Mouse (Mus musculus) testis, postnatal 14 days (tissue): Measurements from ENCODE around the gene Strbp.

ENCODE experiments used
- DNase-seq: peaks from one replicate; pipeline ENCODE4 v3.0.0; 2021; ENCODE audit warnings: low spot score

Strbp gene

DNA sequence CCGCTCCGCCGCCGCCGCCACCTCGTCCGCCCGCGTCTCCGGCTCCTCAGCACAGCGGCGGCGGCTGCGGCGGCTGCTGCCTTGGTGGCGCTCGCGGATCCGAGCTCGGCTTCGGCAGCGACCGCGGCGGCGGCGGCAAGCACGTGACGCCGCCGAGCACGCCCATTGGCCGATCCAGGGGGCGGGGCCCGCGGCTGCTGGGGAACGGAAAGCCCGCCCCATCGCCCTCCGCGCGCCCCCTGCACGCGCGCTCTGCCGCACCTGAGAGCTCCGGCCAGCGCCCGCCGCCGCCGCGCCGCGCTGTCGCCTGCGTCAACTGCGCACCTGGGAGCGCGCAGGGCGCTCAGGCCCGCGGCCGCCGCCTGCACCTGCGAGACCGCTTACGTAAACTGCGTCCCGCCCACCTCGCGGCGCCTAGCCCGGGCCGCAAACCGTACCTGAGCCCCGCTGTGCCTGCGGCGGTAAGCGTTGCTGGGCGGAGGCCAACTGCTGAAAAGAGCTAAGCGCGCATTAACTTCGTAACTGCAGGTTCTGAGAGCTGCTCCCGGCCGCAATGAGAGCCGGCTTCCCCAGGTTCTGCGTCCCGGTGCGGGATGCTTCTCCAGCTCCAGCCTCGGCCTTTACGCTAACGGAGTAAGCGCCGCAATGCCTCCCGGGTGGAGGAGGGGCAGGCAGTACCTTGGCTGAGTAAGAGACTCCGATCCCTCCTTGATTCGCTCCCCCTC, at the start of gene Strbp:
TSS of gene Strbp (minus strand) at position 630 of the 725 bp plus-strand sequence.
- peak; percentile 96 for DNase-seq

DNA sequence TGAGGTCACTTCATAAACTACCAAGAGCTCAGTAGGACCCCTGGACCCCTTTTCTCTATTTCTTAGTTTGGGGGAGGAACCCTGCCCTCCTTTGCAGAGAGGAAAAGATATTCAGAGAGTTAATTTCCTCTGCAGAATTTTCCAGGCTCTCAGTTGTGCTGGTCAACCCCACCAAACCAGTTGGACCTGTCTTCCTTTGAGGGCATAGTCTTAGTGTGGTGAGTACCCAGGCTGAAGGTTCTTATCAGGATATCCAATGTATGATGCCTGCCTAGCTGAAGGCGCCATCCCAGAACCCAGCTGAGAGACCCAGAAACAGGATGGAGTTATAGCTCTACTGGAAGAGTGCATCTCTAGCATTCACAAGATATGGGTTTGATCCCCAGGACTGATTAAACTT, 47.5 kb upstream of the Strbp start:
- no peak for DNase-seq

DNA sequence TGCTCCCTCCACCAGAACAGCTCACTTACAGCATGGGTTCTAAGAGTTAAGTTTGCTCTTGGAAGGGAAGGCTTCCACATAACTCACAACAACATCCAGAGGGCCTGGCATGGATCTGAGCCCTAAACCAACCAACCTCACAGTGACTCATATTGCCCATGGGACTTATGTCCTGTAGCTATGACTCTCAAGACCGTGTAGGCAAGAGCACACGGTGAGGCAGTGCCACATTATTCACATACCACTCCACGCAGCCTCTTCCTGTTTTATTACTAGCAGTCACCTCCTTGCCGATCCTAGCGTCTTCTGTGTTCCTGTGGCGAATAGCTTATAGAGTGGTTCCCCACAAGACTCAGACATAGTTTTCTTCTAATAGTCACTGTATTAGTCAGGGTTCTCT, 45.7 kb upstream of the Strbp start:
- no peak for DNase-seq

DNA sequence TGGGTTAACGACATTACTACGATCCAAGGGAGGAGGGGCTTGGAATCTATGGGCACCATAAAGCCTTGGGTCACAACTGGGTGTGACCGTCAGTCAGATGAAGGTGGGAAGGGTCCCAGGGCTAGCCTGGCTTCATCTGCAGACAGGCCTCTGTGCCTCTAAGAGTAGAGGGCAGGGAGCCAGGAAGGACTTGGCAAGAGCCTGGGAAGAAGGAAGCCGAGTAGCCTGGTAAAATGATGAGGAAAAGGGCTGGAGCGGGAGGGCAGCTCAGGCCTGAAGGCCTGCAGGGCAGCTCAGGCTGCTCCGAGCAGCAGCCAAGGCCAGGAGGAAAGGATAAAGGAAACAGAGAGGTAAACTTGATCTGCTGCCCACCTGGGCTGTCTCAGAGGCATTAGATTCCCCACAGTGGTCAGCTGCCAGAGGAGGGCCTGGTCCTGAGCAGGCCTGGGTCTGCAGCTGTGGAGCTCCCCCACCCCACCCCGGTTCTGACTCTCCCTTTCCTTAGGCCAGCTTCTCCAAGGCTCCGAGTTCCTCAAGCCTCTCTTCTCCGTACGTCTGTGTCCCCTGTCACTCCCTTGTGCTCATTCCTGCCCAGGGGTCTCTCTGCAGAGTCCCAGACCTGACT, 44.9 kb upstream of the Strbp start:
- no peak for DNase-seq

GRCm38 (mm10) chr2:37747909-37748308, 44.2 kb upstream of the Strbp start:
- DNase-seq: no peak

DNA sequence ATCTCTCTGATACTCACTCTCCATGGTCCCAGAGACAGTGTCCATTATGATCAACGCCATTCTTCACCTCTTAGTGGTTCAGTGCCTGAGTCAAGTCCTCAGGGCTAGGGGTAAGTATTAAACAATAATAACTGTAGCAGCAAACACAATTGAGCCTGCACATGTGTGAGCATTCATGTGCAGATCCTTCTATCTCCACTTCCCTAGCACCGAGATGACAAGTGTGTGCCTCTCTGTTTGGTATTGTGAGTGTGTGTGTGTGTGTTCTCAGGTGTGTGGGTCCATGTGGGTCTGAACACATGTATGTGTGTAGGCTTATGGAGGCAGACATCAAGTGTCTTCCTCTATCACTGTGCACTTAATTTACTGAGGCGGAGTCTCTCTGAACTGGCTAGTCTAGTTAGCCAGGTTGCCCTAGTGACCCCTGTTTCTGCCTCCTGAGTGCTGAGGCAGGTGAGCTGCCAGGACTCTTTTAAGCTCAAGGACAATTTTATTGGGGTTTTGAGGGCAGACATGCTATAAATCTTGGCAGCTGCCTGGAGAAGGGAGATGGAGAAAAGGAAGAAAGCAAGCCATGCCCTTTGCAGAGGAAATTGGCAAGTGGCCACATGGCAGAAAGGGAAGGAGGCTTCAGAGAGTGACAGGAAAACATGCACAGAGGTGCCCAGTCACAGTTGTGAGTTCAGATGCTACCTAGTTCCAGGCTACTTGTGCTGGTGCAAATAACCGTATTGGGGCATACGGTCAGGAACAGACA, 42.8 kb upstream of the Strbp start:
- DNase-seq: no peak

DNA sequence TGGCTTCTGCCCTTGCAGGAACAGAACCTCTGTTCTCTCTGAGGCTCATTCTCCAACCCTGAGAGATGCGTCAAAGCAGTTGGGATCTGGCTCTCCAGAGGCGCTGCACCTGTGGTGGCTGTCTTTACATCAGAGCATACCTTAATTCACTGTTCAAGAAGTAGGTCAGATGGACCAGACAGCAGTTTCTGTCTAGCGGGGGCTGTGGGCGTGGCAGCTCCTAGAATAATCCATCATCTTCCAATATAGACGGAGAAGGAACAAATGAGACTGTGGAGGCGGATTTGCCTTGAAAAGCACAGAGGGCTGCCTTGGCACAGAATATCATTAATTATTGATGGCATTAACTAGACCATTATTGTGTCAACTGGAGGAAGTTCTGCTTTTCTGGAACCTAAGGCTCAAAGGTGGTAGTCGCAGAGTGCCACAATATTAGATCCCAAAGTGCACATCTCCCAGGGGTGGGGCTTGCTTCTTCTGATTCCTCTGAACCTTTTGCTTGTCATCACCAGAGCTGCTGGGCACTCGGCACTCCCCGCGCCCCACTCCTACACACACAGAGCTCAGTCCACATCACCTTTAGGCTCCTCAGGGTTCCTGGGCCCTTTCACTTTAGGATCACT, 41.2 kb upstream of the Strbp start:
- no peak for DNase-seq

- peak; percentile 20 for DNase-seq
These were observed 38.3 kb upstream of the Strbp start for GRCm38 (mm10) chr2:37741806-37742554.

DNA sequence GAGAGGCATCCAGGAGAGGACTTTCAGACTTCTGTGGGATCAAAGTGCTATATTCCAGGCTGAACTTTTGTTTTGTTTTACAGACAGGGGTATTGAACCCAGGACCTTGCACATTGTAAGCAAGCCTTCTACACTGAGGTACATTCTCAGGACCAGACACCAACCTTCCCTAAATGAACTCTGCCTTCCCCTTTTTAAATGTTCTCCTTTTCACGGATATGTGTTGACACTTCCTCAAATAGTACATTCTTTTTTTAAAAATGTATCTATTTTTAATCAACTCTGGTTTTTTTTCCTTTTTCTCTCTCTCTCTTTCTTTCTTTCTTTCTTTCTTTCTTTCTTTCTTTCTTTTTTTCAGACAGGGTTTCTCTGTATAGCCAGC, 32.1 kb upstream of the Strbp start:
- no peak for DNase-seq

DNA sequence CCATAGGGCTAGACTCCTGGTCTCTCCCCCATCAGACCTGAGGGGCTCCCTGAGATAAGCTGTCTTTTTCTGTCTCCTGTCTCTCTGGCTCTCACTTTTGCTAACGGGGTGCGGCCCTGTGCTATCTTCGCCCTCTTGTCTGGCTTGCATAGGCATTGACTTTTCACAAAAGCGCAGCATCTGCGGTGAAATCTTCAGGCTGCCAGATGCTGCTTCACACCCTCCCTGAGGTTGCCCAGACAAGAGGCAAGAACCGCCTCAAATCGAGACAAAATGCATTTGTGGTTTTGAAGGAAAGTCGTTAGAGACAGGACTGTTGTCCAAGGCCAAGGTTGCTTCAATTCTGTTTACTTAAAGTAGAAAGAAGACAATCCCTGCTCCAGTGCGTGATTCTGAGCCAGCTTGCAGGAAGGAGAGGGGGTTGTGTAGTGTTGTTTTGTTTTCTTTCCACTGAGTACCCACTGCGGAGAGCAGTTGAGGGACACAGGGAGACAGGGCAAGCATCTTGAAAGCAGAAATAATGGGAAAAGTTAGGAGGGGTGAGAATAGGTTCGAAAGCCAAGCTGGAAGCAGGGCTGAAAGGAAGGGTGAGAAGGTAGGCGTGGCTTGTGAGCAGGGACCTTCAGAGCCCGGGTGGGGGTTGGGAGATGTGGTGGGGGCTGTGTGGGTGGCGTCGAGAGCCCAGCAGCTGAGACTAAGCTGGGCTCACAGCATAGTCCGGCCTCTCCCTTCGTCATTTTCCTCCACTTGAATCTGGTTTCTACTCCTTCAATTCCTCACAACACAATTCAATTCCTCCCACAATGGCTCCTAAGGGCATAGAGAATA, 31.5 kb upstream of the Strbp start:
- DNase-seq: peak; percentile 28

DNA sequence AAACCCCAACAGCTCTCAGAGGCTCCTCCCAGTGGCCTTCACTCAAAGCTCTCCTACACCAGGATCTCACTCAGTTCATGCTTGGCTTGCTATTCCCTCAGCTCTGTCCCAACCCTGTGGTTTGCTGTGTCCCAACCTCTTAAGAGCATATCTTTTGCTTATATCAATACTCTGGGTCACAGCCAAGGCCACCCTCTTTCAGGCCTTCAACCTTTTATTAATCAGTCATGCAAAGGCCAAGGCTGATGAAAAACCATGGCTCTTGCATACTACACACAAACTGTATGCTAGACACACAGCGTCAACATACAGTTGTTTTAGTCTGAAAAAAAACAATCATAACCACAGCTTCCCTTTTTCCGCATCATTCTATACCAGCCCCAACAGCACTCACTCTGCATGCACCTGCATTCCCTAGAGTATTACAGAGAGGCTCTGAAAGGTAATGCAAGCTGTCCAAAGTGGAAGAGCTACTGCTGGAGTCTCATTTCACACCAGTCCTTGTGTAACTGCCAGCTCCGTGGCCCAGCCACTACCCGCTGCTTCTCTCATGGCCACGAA, 27.7 kb upstream of the Strbp start:
- no peak for DNase-seq

DNA sequence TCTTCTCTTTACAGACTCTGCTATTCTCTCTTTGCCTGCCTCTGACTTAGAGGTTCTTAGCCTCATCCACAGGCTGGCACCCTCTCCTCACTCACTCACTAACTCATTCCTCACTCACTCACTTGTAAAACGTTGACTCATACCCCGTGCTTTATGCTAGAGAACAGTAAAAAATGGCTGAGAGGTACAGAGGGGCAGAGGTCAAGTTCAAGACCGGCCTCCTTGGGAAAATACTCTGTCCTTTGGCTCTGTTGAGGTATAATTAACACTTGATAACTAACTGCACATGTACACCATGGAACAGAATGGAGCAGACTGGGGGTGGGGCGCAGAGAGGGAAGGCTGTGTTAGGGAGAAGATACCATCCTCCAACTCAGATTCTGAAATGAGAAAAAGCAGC, 20.6 kb upstream of the Strbp start:
- DNase-seq: no peak

GRCm38 (mm10) chr2:37723501-37724090, 19.9 kb upstream of the Strbp start:
- no peak for DNase-seq

GRCm38 (mm10) chr2:37722674-37723465, 19.2 kb upstream of the Strbp start:
- DNase-seq: no peak

GRCm38 (mm10) chr2:37716266-37716665, 12.6 kb upstream of the Strbp start:
- no peak for DNase-seq

DNA sequence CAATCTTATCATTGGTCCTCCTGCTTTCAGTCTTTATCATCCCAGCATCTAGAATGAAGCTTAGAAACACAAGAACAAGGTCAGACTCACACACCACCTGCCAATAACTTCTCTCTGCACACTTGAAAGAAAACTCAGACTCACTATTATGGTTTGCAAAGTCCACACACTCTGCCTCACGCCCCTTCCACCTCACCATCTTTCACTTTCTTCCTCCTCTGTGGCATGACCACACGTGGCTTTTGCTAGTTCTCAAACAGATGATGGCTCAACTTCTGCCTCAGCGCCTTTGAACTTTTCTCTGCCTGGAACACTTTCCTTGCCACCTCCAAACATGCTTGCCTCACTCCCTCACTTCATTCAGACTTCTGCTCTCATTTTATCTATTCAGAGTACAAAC, 11.7 kb upstream of the Strbp start:
- DNase-seq: no peak

DNA sequence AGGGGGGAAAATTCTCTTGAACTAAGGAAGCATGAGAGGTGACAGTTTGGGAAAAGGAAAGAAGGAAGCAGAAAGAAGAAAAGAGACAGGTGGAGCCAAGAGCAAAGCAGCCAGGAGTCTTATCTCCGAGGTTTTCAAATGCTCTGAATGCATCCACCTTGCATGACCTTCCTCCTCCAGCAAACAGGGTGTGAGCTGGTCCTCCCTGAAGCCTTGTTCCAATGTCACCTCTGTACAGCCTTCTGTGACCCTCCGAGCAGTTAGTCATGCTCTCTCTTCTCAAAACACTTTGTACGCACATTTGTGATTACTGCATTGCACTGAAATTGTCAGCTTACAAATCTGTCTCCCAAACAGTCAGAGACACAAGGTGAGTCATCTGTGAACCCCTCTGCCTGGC, 9.4 kb upstream of the Strbp start:
- DNase-seq: no peak

GRCm38 (mm10) chr2:37708835-37709234, 5.2 kb upstream of the Strbp start:
- DNase-seq: no peak

- no peak for DNase-seq
These were observed 592 bp upstream of the Strbp start for GRCm38 (mm10) chr2:37704141-37704760.
